Mouse (Mus musculus): ENCODE measurements around the gene Calu. TPM values are rescaled to one million over a fixed set of nuclear protein-coding genes. Genes with fewer than 3 reads are reported as not detected.

Gene Calu
- 192 and 207 TPM in 2 replicates for polyA plus RNA-seq (2016; fragmentation: Nextera tagmentation; extraction: Ambion mirVana)

GRCm38 (mm10) chr6:29347665-29348370 lies at the start of gene Calu:
Gene Calu (plus strand): TSS chr6:29348069.
- Histone ChIP-seq H3K27me3 (no peaks in the 10 kb centered on the region), H3K36me3 (replicated peaks) (no peaks in the 10 kb centered on the region), H3K9ac (peak within 1 kb of the TSS; percentile 74), H3K9me3 (no peaks in the 10 kb centered on the region), H3K4me2 (peak within 1 kb of the TSS; percentile 77), H3K27ac (peak within 1 kb of the TSS; percentile 81), H3K4me1 (peaks cover 16% of the 10 kb centered on the region), H3K4me3 (replicated peaks) (peak within 1 kb of the TSS; percentile 82)
- under 1% methylated on average over 55 of the region's 55 CpGs for WGBS
- ATAC-seq (ENCODE audit: low FRiP score), result peak; percentile 100

- no peak for ATAC-seq (ENCODE audit: low FRiP score)
- H3K27me3 ChIP-seq, result no peaks in the 10 kb centered on the region
- 76% methylated on average over 2 of the region's 2 CpGs for WGBS
Measured at GRCm38 (mm10) chr6:29299112-29299511, 48.8 kb upstream of the Calu start.

GRCm38 (mm10) chr6:29303251-29303650 lies 44.6 kb upstream of the Calu start:
- Histone ChIP-seq H3K9ac (no peak overlapping the region), H3K4me2 (no peak overlapping the region), H3K9me3 (no peaks in the 10 kb centered on the region), H3K27ac (no peak overlapping the region), H3K4me3 (replicated peaks) (no peak overlapping the region), H3K27me3 (no peaks in the 10 kb centered on the region), H3K4me1 (no peaks in the 10 kb centered on the region), H3K36me3 (replicated peaks) (no peaks in the 10 kb centered on the region)
- no peak for ATAC-seq (ENCODE audit: low FRiP score)

More at GRCm38 (mm10) chr6:29299112-29299511, 48.8 kb upstream of the Calu start:
- no peaks in the 10 kb centered on the region for H3K4me1 ChIP-seq
- H3K27ac ChIP-seq, result no peak overlapping the region
- no peaks in the 10 kb centered on the region for H3K36me3 ChIP-seq (replicated peaks)
- no peaks in the 10 kb centered on the region for H3K9me3 ChIP-seq
- H3K9ac ChIP-seq, result no peak overlapping the region
- H3K4me3 ChIP-seq (replicated peaks), result no peak overlapping the region
- H3K4me2 ChIP-seq, result no peak overlapping the region

- H3K36me3 ChIP-seq (replicated peaks), result no peaks in the 10 kb centered on the region
- H3K9me3 ChIP-seq, result no peaks in the 10 kb centered on the region
- WGBS, result 65% methylated on average over 5 of the region's 5 CpGs
- no peak overlapping the region for H3K4me3 ChIP-seq (replicated peaks)
- H3K27ac ChIP-seq, result no peak overlapping the region
- no peak overlapping the region for H3K9ac ChIP-seq
- ATAC-seq (ENCODE audit: low FRiP score), result no peak
- no peaks in the 10 kb centered on the region for H3K27me3 ChIP-seq
- no peak overlapping the region for H3K4me2 ChIP-seq
- no peaks in the 10 kb centered on the region for H3K4me1 ChIP-seq
Measured at GRCm38 (mm10) chr6:29303726-29304125, 44.1 kb upstream of the Calu start.

GRCm38 (mm10) chr6:29305462-29305861 lies 42.4 kb upstream of the Calu start:
- Histone ChIP-seq H3K4me2 (no peak overlapping the region), H3K4me3 (replicated peaks) (no peak overlapping the region), H3K27ac (no peak overlapping the region), H3K36me3 (replicated peaks) (no peaks in the 10 kb centered on the region), H3K4me1 (no peaks in the 10 kb centered on the region), H3K9ac (no peak overlapping the region), H3K9me3 (no peaks in the 10 kb centered on the region), H3K27me3 (no peaks in the 10 kb centered on the region)
- no peak for ATAC-seq (ENCODE audit: low FRiP score)
- WGBS, result 90% methylated on average over 4 of the region's 4 CpGs

- WGBS, result 89% methylated on average over 16 of the region's 16 CpGs
- no peak for ATAC-seq (ENCODE audit: low FRiP score)
- H3K9me3 ChIP-seq, result no peaks in the 10 kb centered on the region
- H3K27ac ChIP-seq, result no peak overlapping the region
- H3K9ac ChIP-seq, result no peak overlapping the region
- H3K36me3 ChIP-seq (replicated peaks), result no peaks in the 10 kb centered on the region
- no peaks in the 10 kb centered on the region for H3K4me1 ChIP-seq
- no peak overlapping the region for H3K4me3 ChIP-seq (replicated peaks)
- H3K27me3 ChIP-seq, result no peaks in the 10 kb centered on the region
- H3K4me2 ChIP-seq, result no peak overlapping the region
Measured at GRCm38 (mm10) chr6:29308846-29309605, 38.8 kb upstream of the Calu start.

- Histone ChIP-seq H3K4me3 (replicated peaks) (no peak overlapping the region), H3K9ac (no peak overlapping the region), H3K27ac (no peak overlapping the region), H3K36me3 (replicated peaks) (no peaks in the 10 kb centered on the region), H3K27me3 (no peaks in the 10 kb centered on the region), H3K4me2 (no peak overlapping the region), H3K4me1 (no peaks in the 10 kb centered on the region), H3K9me3 (no peaks in the 10 kb centered on the region)
- WGBS, result 64% methylated on average over 14 of the region's 14 CpGs
- ATAC-seq (ENCODE audit: low FRiP score), result no peak
Measured at GRCm38 (mm10) chr6:29313690-29314202, 34.1 kb upstream of the Calu start.

- Histone ChIP-seq H3K4me1 (no peaks in the 10 kb centered on the region), H3K9ac (no peak overlapping the region), H3K36me3 (replicated peaks) (no peaks in the 10 kb centered on the region), H3K4me2 (no peak overlapping the region), H3K9me3 (no peaks in the 10 kb centered on the region), H3K27ac (no peak overlapping the region), H3K4me3 (replicated peaks) (no peak overlapping the region), H3K27me3 (no peaks in the 10 kb centered on the region)
- no peak for ATAC-seq (ENCODE audit: low FRiP score)
- WGBS, result 73% methylated on average over 2 of the region's 2 CpGs
Measured at GRCm38 (mm10) chr6:29317286-29317685, 30.6 kb upstream of the Calu start.

- Histone ChIP-seq H3K4me1 (no peaks in the 10 kb centered on the region), H3K4me3 (replicated peaks) (no peak overlapping the region), H3K4me2 (no peak overlapping the region), H3K9ac (no peak overlapping the region), H3K27ac (no peak overlapping the region), H3K36me3 (replicated peaks) (no peaks in the 10 kb centered on the region), H3K9me3 (no peaks in the 10 kb centered on the region), H3K27me3 (no peaks in the 10 kb centered on the region)
- WGBS, result 72% methylated on average over 3 of the region's 3 CpGs
- no peak for ATAC-seq (ENCODE audit: low FRiP score)
Measured at GRCm38 (mm10) chr6:29317941-29318340, 29.9 kb upstream of the Calu start.

- 69% methylated on average over 5 of the region's 5 CpGs for WGBS
- no peak within 1 kb of the TSS for H3K4me3 ChIP-seq (replicated peaks)
- H3K9ac ChIP-seq, result no peak within 1 kb of the TSS
- ATAC-seq (ENCODE audit: low FRiP score), result no peak
- H3K4me1 ChIP-seq, result no peaks in the 10 kb centered on the region
- no peaks in the 10 kb centered on the region for H3K27me3 ChIP-seq
- H3K9me3 ChIP-seq, result no peaks in the 10 kb centered on the region
- H3K27ac ChIP-seq, result no peak within 1 kb of the TSS
- no peaks in the 10 kb centered on the region for H3K36me3 ChIP-seq (replicated peaks)
- no peak within 1 kb of the TSS for H3K4me2 ChIP-seq
Measured at GRCm38 (mm10) chr6:29318879-29319278, 29.0 kb upstream of the Calu start, which contains the start of gene Fam71f1. Gene Fam71f1 (plus strand): TSS chr6:29319140.

GRCm38 (mm10) chr6:29321586-29321985 lies 26.3 kb upstream of the Calu start:
- Histone ChIP-seq H3K27ac (no peak overlapping the region), H3K36me3 (replicated peaks) (no peaks in the 10 kb centered on the region), H3K4me1 (no peaks in the 10 kb centered on the region), H3K9ac (no peak overlapping the region), H3K4me2 (no peak overlapping the region), H3K4me3 (replicated peaks) (no peak overlapping the region), H3K27me3 (no peaks in the 10 kb centered on the region), H3K9me3 (no peaks in the 10 kb centered on the region)
- no peak for ATAC-seq (ENCODE audit: low FRiP score)
- 84% methylated on average over 6 of the region's 6 CpGs for WGBS

- no peaks in the 10 kb centered on the region for H3K9me3 ChIP-seq
- ATAC-seq (ENCODE audit: low FRiP score), result no peak
- no peak overlapping the region for H3K4me2 ChIP-seq
- H3K36me3 ChIP-seq (replicated peaks), result no peaks in the 10 kb centered on the region
- no peaks in the 10 kb centered on the region for H3K27me3 ChIP-seq
- H3K9ac ChIP-seq, result no peak overlapping the region
- H3K4me3 ChIP-seq (replicated peaks), result no peak overlapping the region
- WGBS, result 90% methylated on average over 7 of the region's 7 CpGs
- H3K27ac ChIP-seq, result no peak overlapping the region
- H3K4me1 ChIP-seq, result no peaks in the 10 kb centered on the region
Measured at GRCm38 (mm10) chr6:29322147-29322546, 25.7 kb upstream of the Calu start.

All from forebrain, embryonic 12.5 days (tissue).